Mouse (Mus musculus) spleen, postnatal 36 days (tissue): ENCODE measurements around the gene Aldoc.
"Not testable (repeated sequence)": the region's sequence is repeated elsewhere in the genome, so short reads cannot be mapped to it uniquely, and the experiment has no call there.

ENCODE experiments used
- DNase-seq, 2 experiments: peaks; one replicate each; pipeline ENCODE4 v3.0.0; 2022; ENCODE audit warnings: low spot score in 2 of 2, mixed read lengths in 1 of 2

Aldoc gene

GRCm38 (mm10) chr11:78322860-78323259, at the start of gene Aldoc:
Gene Aldoc, plus strand, starts transcription at chr11:78322968.
- peak; percentile 91 to 92 for DNase-seq

- no peak for DNase-seq
These were observed 47.2 kb upstream of the Aldoc start for GRCm38 (mm10) chr11:78275596-78275995.

GRCm38 (mm10) chr11:78276169-78276568, 46.6 kb upstream of the Aldoc start:
- DNase-seq: not testable (repeated sequence)

GRCm38 (mm10) chr11:78278853-78279252, 43.9 kb upstream of the Aldoc start:
- DNase-seq: no peak

GRCm38 (mm10) chr11:78279586-78279985, 43.2 kb upstream of the Aldoc start:
- no peak for DNase-seq

GRCm38 (mm10) chr11:78289146-78289763, 33.5 kb upstream of the Aldoc start:
- DNase-seq: no peak

- no peak for DNase-seq
These were observed 32.1 kb upstream of the Aldoc start, which contains the start of gene BC030499 for GRCm38 (mm10) chr11:78290654-78291053. Gene BC030499, plus strand, starts transcription at chr11:78290841.

GRCm38 (mm10) chr11:78294585-78294984, 28.2 kb upstream of the Aldoc start:
- DNase-seq: no peak

- no peak for DNase-seq
These were observed 21.9 kb upstream of the Aldoc start for GRCm38 (mm10) chr11:78300917-78301316.

- DNase-seq: peak; percentile 87 to 90
These were observed 21.2 kb upstream of the Aldoc start, which contains the start of gene Spag5 for GRCm38 (mm10) chr11:78301357-78302084. Gene Spag5, plus strand, starts transcription at chr11:78301529.

- no peak for DNase-seq
These were observed 17.5 kb upstream of the Aldoc start for GRCm38 (mm10) chr11:78305272-78305671.

- no peak for DNase-seq
These were observed 11.8 kb upstream of the Aldoc start for GRCm38 (mm10) chr11:78310861-78311511.

GRCm38 (mm10) chr11:78313662-78314061, 9.1 kb upstream of the Aldoc start:
- no peak for DNase-seq

- DNase-seq: no peak
These were observed 4.4 kb upstream of the Aldoc start for GRCm38 (mm10) chr11:78318411-78318810.

- DNase-seq: no peak
These were observed 514 bp upstream of the Aldoc start for GRCm38 (mm10) chr11:78322076-78322831.

- DNase-seq: no peak
These were observed 1.4 kb downstream of the Aldoc start for GRCm38 (mm10) chr11:78324000-78324785.

GRCm38 (mm10) chr11:78324965-78325364, 2.2 kb downstream of the Aldoc start:
- no peak for DNase-seq

- no peak for DNase-seq
These were observed 4.4 kb downstream of the Aldoc start for GRCm38 (mm10) chr11:78327215-78327614.

GRCm38 (mm10) chr11:78327634-78328511, 5.1 kb downstream of the Aldoc start, which contains the start of gene Pigs:
Gene Pigs, plus strand, starts transcription at chr11:78328415.
- peak; percentile 95 to 97 for DNase-seq

GRCm38 (mm10) chr11:78328512-78329056, 5.8 kb downstream of the Aldoc start:
- DNase-seq: no peak
